Mouse (Mus musculus) c-Kit-positive CD71-positive TER-119-positive erythroid progenitor cells, embryonic 14.5 days (primary cell): Measurements from ENCODE around the gene Nes.

Experiments used
- DNase-seq: peaks from one replicate; pipeline ENCODE4 v3.0.0-alpha.2; 2013; ENCODE audit warnings: low spot score

Gene Nes

GRCm38 (mm10) chr3:87970939-87971488 lies at the start of gene Nes:
Gene Nes, plus strand, starts transcription at chr3:87971078.
- no peak for DNase-seq

- no peak for DNase-seq
These were observed 45.9 kb upstream of the Nes start for GRCm38 (mm10) chr3:87924996-87925395.

GRCm38 (mm10) chr3:87927452-87927851 lies 43.4 kb upstream of the Nes start:
- DNase-seq: no peak

- DNase-seq: no peak
These were observed 41.4 kb upstream of the Nes start for GRCm38 (mm10) chr3:87929341-87930077.

- peak; percentile 91 for DNase-seq
These were observed 40.6 kb upstream of the Nes start, which contains the start of the genes Isg20l2 and Rrnad1 for GRCm38 (mm10) chr3:87930078-87930795. Gene Isg20l2, plus strand, starts transcription at chr3:87930314. Gene Rrnad1, minus strand, starts transcription at chr3:87930717.

GRCm38 (mm10) chr3:87934026-87934425 lies 36.9 kb upstream of the Nes start:
- DNase-seq: no peak

- no peak for DNase-seq
These were observed 36.4 kb upstream of the Nes start for GRCm38 (mm10) chr3:87934501-87934900.

GRCm38 (mm10) chr3:87935201-87935600 lies 35.7 kb upstream of the Nes start:
- DNase-seq: no peak

- DNase-seq: peak; percentile 62
These were observed 35.1 kb upstream of the Nes start for GRCm38 (mm10) chr3:87935776-87936175.

GRCm38 (mm10) chr3:87940611-87941010 lies 30.3 kb upstream of the Nes start:
- no peak for DNase-seq

GRCm38 (mm10) chr3:87942471-87942870 lies 28.4 kb upstream of the Nes start:
- no peak for DNase-seq

- DNase-seq: no peak
These were observed 27.3 kb upstream of the Nes start for GRCm38 (mm10) chr3:87943586-87943985.

GRCm38 (mm10) chr3:87944838-87945600 lies 25.9 kb upstream of the Nes start:
- DNase-seq: no peak

- no peak for DNase-seq
These were observed 24.9 kb upstream of the Nes start for GRCm38 (mm10) chr3:87945781-87946540.

- no peak for DNase-seq
These were observed 24.4 kb upstream of the Nes start for GRCm38 (mm10) chr3:87946541-87946860.

- no peak for DNase-seq
These were observed 23.6 kb upstream of the Nes start for GRCm38 (mm10) chr3:87947056-87947810.

GRCm38 (mm10) chr3:87947811-87948199 lies 23.1 kb upstream of the Nes start:
- no peak for DNase-seq

- DNase-seq: no peak
These were observed 22.3 kb upstream of the Nes start, which contains the start of gene Crabp2 for GRCm38 (mm10) chr3:87948378-87949265. Gene Crabp2, plus strand, starts transcription at chr3:87948666.

- no peak for DNase-seq
These were observed 21.5 kb upstream of the Nes start for GRCm38 (mm10) chr3:87949266-87949954.
